Mouse (Mus musculus): ENCODE measurements around the gene Olfr772.

DNA sequence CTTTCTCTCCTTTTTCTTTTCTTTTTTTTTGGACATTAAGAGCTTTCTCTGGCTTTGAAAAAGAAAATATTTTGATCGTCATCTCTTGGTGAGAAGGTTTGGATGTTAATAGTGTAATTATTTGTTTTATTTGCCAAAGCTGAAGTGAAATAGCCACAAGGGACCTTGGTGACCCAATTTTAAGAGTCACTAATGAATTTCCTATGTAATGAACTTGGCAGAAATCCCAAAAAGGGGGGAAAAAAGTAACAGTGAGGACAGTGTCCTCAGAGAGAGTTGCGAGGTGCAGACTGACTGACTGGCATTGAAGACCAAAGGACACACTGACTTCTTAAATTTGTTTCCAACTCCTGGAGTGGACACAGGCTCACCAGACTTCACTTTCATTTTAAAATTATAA lies 38.8 kb downstream of the Olfr772 start, which contains the start of gene Olfr770:
- no peak for TF ChIP-seq POLR2A (IDR thresholded peaks at IDR 0.05; ENCODE audit: low read depth, low read length)
- TF ChIP-seq CTCF (IDR thresholded peaks at IDR 0.05; ENCODE audit: extremely low read depth, insufficient read depth, insufficient read length, insufficient replicate concordance), result no peak
